Mouse (Mus musculus) inflammation-experienced regulatory T-cells, adult 6 months (primary cell): ENCODE data around the gene Sfpq. TPM values are rescaled to one million over a fixed set of nuclear protein-coding genes. Genes with fewer than 3 reads are reported as not detected.
"Not testable (repeated sequence)": the region's sequence is repeated elsewhere in the genome, so short reads cannot be mapped to it uniquely, and the experiment has no call there.

Source experiments
- ATAC-seq: one replicate; pipeline ENCODE4 v1.8.0; 2017
- polyA plus RNA-seq, 3 experiments: library from polyadenylated mRNA; unstranded; fragments of 100-300 nt; shearing (Covaris generic); gene quantifications; one replicate each; pipeline ENCODE4 v1.2.1; 2017

Gene Sfpq
- 10 to 100 TPM; 36.0 to 64.5 (median 57.7) TPM for polyA plus RNA-seq

GRCm38 (mm10) chr4:127021151-127021945 is at the start of gene Sfpq:
TSS of gene Sfpq (plus strand) at chr4:127021324.
- ATAC-seq = peak; percentile 91

GRCm38 (mm10) chr4:126977467-126977866 is 43.7 kb upstream of the Sfpq start:
- no peak for ATAC-seq

- no peak for ATAC-seq
Observed at GRCm38 (mm10) chr4:126978706-126979105, 42.4 kb upstream of the Sfpq start.

GRCm38 (mm10) chr4:126983321-126983720 is 37.8 kb upstream of the Sfpq start:
- no peak for ATAC-seq

- ATAC-seq = not testable (repeated sequence)
Observed at GRCm38 (mm10) chr4:126983736-126984525, 37.2 kb upstream of the Sfpq start.

- no peak for ATAC-seq
Observed at GRCm38 (mm10) chr4:126986768-126987167, 34.4 kb upstream of the Sfpq start.

GRCm38 (mm10) chr4:126988503-126988902 is 32.6 kb upstream of the Sfpq start:
- ATAC-seq = no peak

- no peak for ATAC-seq
Observed at GRCm38 (mm10) chr4:126990553-126990952, 30.6 kb upstream of the Sfpq start.

GRCm38 (mm10) chr4:126992356-126992755 is 28.8 kb upstream of the Sfpq start:
- peak; percentile 56 for ATAC-seq

- ATAC-seq = not testable (repeated sequence)
Observed at GRCm38 (mm10) chr4:126999372-126999771, 21.8 kb upstream of the Sfpq start.

- no peak for ATAC-seq
Observed at GRCm38 (mm10) chr4:127000601-127001105, 20.5 kb upstream of the Sfpq start.

GRCm38 (mm10) chr4:127004384-127004783 is 16.7 kb upstream of the Sfpq start:
- ATAC-seq = no peak

- no peak for ATAC-seq
Observed at GRCm38 (mm10) chr4:127005113-127005936, 15.8 kb upstream of the Sfpq start.

- peak; percentile 96 for ATAC-seq
Observed at GRCm38 (mm10) chr4:127015294-127015993, 5.7 kb upstream of the Sfpq start.

- no peak for ATAC-seq
Observed at GRCm38 (mm10) chr4:127016366-127016765, 4.8 kb upstream of the Sfpq start.

- no peak for ATAC-seq
Observed at GRCm38 (mm10) chr4:127020411-127021150, 543 bp upstream of the Sfpq start.

GRCm38 (mm10) chr4:127021989-127022626 is 984 bp downstream of the Sfpq start:
- peak; percentile 59 for ATAC-seq

- ATAC-seq = no peak
Observed at GRCm38 (mm10) chr4:127023201-127023600, 2.1 kb downstream of the Sfpq start.

- ATAC-seq = no peak
Observed at GRCm38 (mm10) chr4:127024240-127024639, 3.1 kb downstream of the Sfpq start.

- no peak for ATAC-seq
Observed at GRCm38 (mm10) chr4:127026826-127027225, 5.7 kb downstream of the Sfpq start.
